In the genomic region with DNA sequence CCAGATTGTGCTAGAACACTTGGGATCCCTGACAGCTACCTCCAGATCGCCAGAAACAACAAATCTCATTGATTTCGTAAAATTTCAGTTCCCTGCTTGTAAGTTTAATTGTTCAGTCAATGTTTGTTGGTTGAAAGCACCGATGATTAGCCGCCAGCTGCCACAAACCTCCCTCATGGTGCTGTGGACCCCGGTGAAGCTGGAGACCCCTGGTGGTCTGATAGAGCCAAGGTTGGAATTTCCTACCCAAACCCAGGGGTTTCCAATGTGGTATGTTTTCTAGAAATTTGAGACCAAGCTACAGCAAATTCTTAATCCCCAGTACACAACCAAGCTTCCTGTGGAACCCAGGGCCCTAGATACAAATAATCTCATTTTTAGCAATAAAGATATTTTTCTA, we compare ENCODE assay signal across 14 mouse cellular contexts.
"Had no signal": no experiment of that assay in that cellular context is flagged by ENCODE, and none has a peak within 500 bp of the region (broad histone marks: within the 10 kb centered on the region; RNA-seq: fewer than 3 reads in every experiment).

No protein-coding gene starts in this region.

- DNase-seq: kidney, adult 8-10 months; kidney, postnatal 10 days; kidney, postnatal 4 days; lung, adult 2 months; lung, postnatal 14 days; right cerebral cortex, postnatal 25 days had no signal

- H3K4me3 ChIP-seq: left cerebral cortex, adult 2 months; limb, embryonic 10.5 days; liver, embryonic 15.5 days; megakaryocyte, embryonic 14.5 days; neural tube, embryonic 12.5 days had no signal

- H3K27me3 ChIP-seq: liver, embryonic 15.5 days; megakaryocyte, embryonic 14.5 days; neural tube, embryonic 12.5 days had no signal

- H3K9me3 ChIP-seq: limb, embryonic 10.5 days; liver, embryonic 15.5 days; megakaryocyte, embryonic 14.5 days; neural tube, embryonic 12.5 days had no signal

- H3K27ac ChIP-seq: left cerebral cortex, adult 2 months; limb, embryonic 10.5 days; liver, embryonic 15.5 days; macrophage; neural tube, embryonic 12.5 days had no signal

- H3K4me2 ChIP-seq: liver, embryonic 11.5 days; liver, embryonic 15.5 days; midbrain, embryonic 11.5 days; neural tube, embryonic 12.5 days had no signal

- H3K9ac ChIP-seq: liver, embryonic 15.5 days; neural tube, embryonic 12.5 days had no signal

- H3K4me1 ChIP-seq: limb, embryonic 10.5 days; liver, embryonic 15.5 days; megakaryocyte, embryonic 14.5 days; neural tube, embryonic 12.5 days had no signal
